Mouse (Mus musculus): ENCODE measurements around the gene Prelid3b. TPM values are rescaled to one million over a fixed set of nuclear protein-coding genes. Genes with fewer than 3 reads are reported as not detected.

Gene Prelid3b
- polyA plus RNA-seq, 1 experiment from 2014 or later, result 117 TPM

DNA sequence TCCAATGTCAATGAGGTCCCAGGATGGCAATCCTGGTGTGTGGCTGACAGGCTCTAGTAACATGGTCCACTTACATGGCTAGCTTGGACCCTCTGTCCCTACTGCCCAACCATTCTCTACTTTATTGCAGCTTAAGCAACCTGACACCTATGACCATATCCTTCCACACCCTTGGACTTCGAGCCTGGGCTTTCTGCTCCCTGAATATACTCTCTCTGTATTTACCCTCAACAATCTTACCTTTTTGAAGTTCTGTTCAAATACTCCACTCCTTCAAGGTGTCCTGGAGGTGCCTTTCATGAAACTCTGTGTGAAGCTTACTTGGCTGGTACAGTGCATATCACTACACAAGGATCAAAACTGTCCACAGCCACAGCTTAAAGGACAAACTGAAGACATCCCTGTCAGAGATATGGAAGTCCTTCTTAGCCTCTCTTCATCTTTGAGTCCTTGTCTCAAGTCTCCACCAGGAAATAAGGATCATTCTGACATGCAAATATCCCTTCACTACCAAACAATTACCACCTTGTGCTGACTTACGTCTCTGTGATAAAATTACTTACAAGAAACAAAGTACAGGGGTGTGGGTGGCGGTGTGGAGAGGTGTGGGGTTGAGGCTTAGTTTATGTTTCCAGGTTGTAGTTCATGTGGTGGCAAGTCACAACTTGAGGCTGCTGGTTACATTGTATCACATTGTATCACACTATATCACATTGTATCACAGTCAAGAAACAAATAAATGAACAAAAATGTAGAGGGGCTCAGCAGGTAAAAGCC lies 4.8 kb upstream of the Prelid3b start:
- H3K27me3 ChIP-seq (ENCODE audit: insufficient read depth, low read length), result no peaks in the 10 kb centered on the region
- H3K4me3 ChIP-seq (ENCODE audit: low read depth, low read length), result no peak overlapping the region
- no peaks in the 10 kb centered on the region for H3K9me3 ChIP-seq (ENCODE audit: low read depth, low read length)
- no peaks in the 10 kb centered on the region for H3K4me1 ChIP-seq (ENCODE audit: insufficient read depth)
- no peak overlapping the region for H3K9ac ChIP-seq
- no peak overlapping the region for H3K4me2 ChIP-seq
- DNase-seq (no peak), ATAC-seq (ENCODE audit: insufficient read depth) (no peak)
- no peak for TF ChIP-seq CTCF (IDR thresholded peaks at IDR 0.05; ENCODE audit: low read depth)
- H3K27ac ChIP-seq (ENCODE audit: low read depth), result peak overlapping the region; percentile 31
- H3K36me3 ChIP-seq (ENCODE audit: insufficient read depth), result no peaks in the 10 kb centered on the region
- 47% methylated on average over 3 of the region's 3 CpGs for WGBS

DNA sequence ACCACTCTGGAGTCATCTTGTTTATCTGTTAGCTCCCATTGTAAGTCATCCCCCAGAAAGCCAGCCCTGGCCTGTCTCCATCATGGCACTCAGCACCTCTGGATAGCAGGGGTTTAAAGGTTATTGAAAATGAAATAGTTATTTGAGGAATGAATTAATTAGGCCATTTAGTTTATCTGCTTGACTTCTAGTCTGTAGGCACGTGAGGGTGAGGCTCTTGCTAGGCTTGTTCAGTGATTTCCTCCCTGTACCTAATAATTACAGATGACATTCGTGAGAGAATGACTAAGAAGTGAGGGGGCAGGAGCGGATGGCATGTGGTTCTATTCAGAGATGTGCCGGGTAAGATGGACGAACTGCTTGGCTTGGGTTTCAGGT lies 658 bp upstream of the Prelid3b start:
- 58% methylated on average over 5 of the region's 5 CpGs for WGBS
- Histone ChIP-seq H3K27me3 (ENCODE audit: insufficient read depth, low read length) (no peaks in the 10 kb centered on the region), H3K27ac (ENCODE audit: low read depth) (peak overlapping the region; percentile 77), H3K9ac (peak overlapping the region; percentile 42), H3K4me1 (ENCODE audit: insufficient read depth) (no peaks in the 10 kb centered on the region), H3K4me2 (peak overlapping the region; percentile 83), H3K36me3 (ENCODE audit: insufficient read depth) (peaks cover 17% of the 10 kb centered on the region; the same call in 1 of the 2 replicates), H3K4me3 (ENCODE audit: low read depth, low read length) (peak overlapping the region; percentile 84), H3K9me3 (ENCODE audit: low read depth, low read length) (no peaks in the 10 kb centered on the region)
- DNase-seq (no peak), ATAC-seq (ENCODE audit: insufficient read depth) (no peak)
- no peak for TF ChIP-seq CTCF (IDR thresholded peaks at IDR 0.05; ENCODE audit: low read depth)

DNA sequence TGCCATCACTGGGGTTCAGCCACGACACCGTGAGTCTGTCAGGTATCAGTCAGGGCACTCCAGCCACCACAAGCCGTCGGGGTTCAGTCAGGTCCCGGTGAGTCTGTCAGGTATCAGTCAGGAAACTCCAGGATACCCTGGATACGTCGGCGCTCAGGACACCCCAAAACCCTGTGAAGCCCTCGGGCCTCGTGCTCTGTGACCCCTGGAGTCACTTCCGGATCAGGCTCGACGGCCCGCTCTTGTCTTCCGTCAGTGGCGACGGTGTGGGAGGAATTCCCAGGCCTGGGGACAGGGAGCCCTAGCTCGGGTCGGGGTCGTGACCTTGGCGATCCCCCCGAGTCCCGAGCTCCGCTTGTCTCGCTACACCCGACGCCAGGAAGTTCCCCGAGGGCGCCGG lies 474 bp downstream of the Prelid3b start:
- ATAC-seq (ENCODE audit: insufficient read depth) (peak; percentile 29; the same call in 1 of the 2 replicates), DNase-seq (no peak)
- H3K4me3 ChIP-seq (ENCODE audit: low read depth, low read length), result peak overlapping the region; percentile 84
- H3K4me1 ChIP-seq (ENCODE audit: insufficient read depth), result no peaks in the 10 kb centered on the region
- peak overlapping the region; percentile 83 for H3K4me2 ChIP-seq
- 7% methylated on average over 30 of the region's 30 CpGs for WGBS
- H3K9ac ChIP-seq, result peak overlapping the region; percentile 78
- H3K36me3 ChIP-seq (ENCODE audit: insufficient read depth), result peaks cover 23% of the 10 kb centered on the region; the same call in 1 of the 2 replicates
- no peak for TF ChIP-seq CTCF (IDR thresholded peaks at IDR 0.05; ENCODE audit: low read depth)
- peak overlapping the region; percentile 75 for H3K27ac ChIP-seq (ENCODE audit: low read depth)
- H3K27me3 ChIP-seq (ENCODE audit: insufficient read depth, low read length), result no peaks in the 10 kb centered on the region
- H3K9me3 ChIP-seq (ENCODE audit: low read depth, low read length), result no peaks in the 10 kb centered on the region

DNA sequence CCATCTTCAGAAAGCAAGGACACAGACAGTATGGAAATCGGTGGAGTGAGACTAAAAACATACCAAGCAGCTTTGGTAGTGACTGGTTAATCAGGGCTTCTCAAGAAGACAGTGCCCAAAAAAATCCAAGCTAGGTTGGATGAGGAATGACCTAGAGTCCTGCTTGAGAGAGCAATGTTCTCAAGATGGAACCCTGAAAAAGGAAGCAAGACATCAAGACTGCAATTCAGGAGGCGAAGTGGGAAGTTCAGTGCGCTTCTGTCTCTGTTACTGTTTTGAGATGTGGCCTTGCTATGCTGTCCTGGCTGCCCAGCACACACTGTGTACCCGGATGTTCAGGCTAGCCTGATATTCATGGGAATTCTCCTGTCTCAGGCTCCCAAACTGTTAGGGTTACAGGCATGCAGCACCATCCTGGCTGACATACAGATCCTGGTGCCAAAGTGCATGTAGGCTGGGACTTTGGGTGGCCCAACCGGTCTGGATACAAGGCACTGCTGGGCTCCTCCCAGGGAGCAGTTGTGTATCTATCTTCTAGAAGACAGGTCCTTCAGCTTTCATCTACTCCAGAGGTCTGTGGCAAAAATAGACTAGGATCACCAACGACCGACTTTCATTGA lies 2.0 kb downstream of the Prelid3b start:
- Histone ChIP-seq H3K9me3 (ENCODE audit: low read depth, low read length) (no peaks in the 10 kb centered on the region), H3K4me2 (no peak overlapping the region), H3K36me3 (ENCODE audit: insufficient read depth) (peaks cover 37% of the 10 kb centered on the region), H3K4me3 (ENCODE audit: low read depth, low read length) (no peak overlapping the region), H3K4me1 (ENCODE audit: insufficient read depth) (no peaks in the 10 kb centered on the region), H3K27me3 (ENCODE audit: insufficient read depth, low read length) (no peaks in the 10 kb centered on the region), H3K27ac (ENCODE audit: low read depth) (no peak overlapping the region), H3K9ac (no peak overlapping the region)
- no peak for DNase-seq
- ATAC-seq (ENCODE audit: insufficient read depth), result no peak
- TF ChIP-seq CTCF (IDR thresholded peaks at IDR 0.05; ENCODE audit: low read depth), result no peak
- WGBS, result 90% methylated on average over 7 of the region's 7 CpGs

DNA sequence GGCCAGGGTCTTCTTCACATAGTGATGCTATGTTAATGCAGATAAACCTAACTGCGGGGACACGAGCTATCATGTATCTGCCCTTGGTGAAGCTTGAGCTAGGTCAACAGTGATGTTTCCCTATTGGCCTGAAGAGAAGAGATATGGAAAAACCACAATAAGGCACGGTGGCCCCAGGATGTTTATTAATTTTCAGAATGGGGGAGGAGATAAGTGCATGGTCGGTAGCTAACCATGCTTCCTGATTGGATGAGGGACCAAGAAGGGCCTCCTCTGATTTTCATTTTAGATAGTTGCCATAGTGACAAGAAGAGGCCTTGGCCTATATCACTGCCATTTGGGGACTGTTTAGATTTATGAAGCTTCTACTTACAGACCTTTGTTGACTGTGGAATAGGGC lies 2.5 kb downstream of the Prelid3b start:
- no peak overlapping the region for H3K4me2 ChIP-seq
- H3K27me3 ChIP-seq (ENCODE audit: insufficient read depth, low read length), result no peaks in the 10 kb centered on the region
- no peak overlapping the region for H3K9ac ChIP-seq
- H3K36me3 ChIP-seq (ENCODE audit: insufficient read depth), result peaks cover 42% of the 10 kb centered on the region
- no peak for ATAC-seq (ENCODE audit: insufficient read depth)
- H3K4me1 ChIP-seq (ENCODE audit: insufficient read depth), result no peaks in the 10 kb centered on the region
- H3K9me3 ChIP-seq (ENCODE audit: low read depth, low read length), result no peaks in the 10 kb centered on the region
- TF ChIP-seq CTCF (IDR thresholded peaks at IDR 0.05; ENCODE audit: low read depth), result no peak
- WGBS, result 49% methylated on average over 4 of the region's 4 CpGs
- DNase-seq, result no peak
- no peak overlapping the region for H3K4me3 ChIP-seq (ENCODE audit: low read depth, low read length)
- no peak overlapping the region for H3K27ac ChIP-seq (ENCODE audit: low read depth)

DNA sequence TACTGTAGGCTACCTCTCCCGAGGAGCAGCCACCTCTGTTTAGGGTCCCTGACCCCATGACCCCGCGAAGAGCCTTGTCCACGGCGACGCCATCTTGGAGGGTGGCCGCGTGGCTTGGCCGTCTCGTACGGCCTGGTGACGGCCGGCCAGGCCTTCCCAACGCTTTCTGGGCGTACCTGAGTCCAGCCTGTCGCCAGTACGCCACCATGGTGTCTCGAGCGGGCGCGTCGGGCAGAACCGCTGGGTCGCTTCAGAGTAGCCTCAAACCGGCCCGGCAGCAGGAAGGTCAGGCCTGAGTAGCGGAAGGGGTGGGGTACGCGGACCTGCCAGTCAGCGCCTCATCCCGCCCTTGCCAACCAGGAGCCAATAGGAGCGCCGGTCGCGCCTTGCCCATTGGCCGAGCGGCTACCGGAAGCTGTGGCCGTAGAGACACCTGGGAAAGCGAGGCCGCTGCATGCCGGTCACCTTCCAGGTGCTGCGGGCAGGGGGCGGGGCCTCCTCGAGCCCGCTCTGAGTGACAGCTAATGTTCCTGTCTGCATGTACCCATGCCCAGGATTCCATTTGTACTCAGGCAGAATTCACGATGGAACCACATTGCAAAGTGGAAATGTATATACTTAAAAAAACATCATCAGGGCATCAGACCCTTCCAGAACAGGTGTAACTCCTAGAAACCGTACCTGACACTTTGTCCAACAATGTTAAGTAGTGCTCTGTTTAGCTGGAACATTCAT lies 8.9 kb downstream of the Prelid3b start, which contains the start of gene Atp5e:
Gene Atp5e (minus strand): TSS at position 317 of the 735 bp plus-strand sequence.
- Histone ChIP-seq H3K36me3 (ENCODE audit: insufficient read depth) (peaks cover 70% of the 10 kb centered on the region), H3K4me3 (ENCODE audit: low read depth, low read length) (peak within 1 kb of the TSS; percentile 70), H3K9ac (peak within 1 kb of the TSS; percentile 74), H3K4me2 (peak within 1 kb of the TSS; percentile 65), H3K27ac (ENCODE audit: low read depth) (peak within 1 kb of the TSS; percentile 66; the same call in 1 of the 2 replicates), H3K9me3 (ENCODE audit: low read depth, low read length) (no peaks in the 10 kb centered on the region), H3K4me1 (ENCODE audit: insufficient read depth) (peaks cover 3% of the 10 kb centered on the region; the same call in 1 of the 2 replicates), H3K27me3 (ENCODE audit: insufficient read depth, low read length) (no peaks in the 10 kb centered on the region)
- WGBS, result 1% methylated on average over 48 of the region's 48 CpGs
- DNase-seq (peak; percentile 94), ATAC-seq (ENCODE audit: insufficient read depth) (peak; percentile 100)
- TF ChIP-seq CTCF (IDR thresholded peaks at IDR 0.05; ENCODE audit: low read depth), result no peak
